Mouse (Mus musculus): ENCODE measurements around the gene Rad50. TPM values are rescaled to one million over a fixed set of nuclear protein-coding genes. Genes with fewer than 3 reads are reported as not detected.

The Rad50 gene
- polyA plus RNA-seq, 1 experiment from 2014 or later, result 27.6 TPM

GRCm38 (mm10) chr11:53615172-53615571 is 91.9 kb downstream of the Rad50 start:
- Histone ChIP-seq H3K27me3 (ENCODE audit: control insufficient read depth, insufficient read depth, low read length) (no peaks in the 10 kb centered on the region), H3K4me1 (replicated peaks; ENCODE audit: control insufficient read depth, insufficient read depth, low read length) (no peaks in the 10 kb centered on the region), H3K27ac (ENCODE audit: low read depth, low read length) (no peak overlapping the region), H3K9ac (ENCODE audit: low read length) (no peak overlapping the region), H3K36me3 (ENCODE audit: control insufficient read depth, insufficient read depth, low read length) (no peaks in the 10 kb centered on the region), H3K9me3 (ENCODE audit: control insufficient read depth, low read length) (no peaks in the 10 kb centered on the region), H3K4me2 (ENCODE audit: low read depth, low read length, severe bottlenecking) (no peak overlapping the region), H3K4me3 (ENCODE audit: low read depth, low read length) (no peak overlapping the region)
- ATAC-seq (replicated peaks; ENCODE audit: low FRiP score) (no peak), DNase-seq (ENCODE audit: low spot score) (no peak)
- 78% methylated on average over 6 of the region's 6 CpGs for WGBS

DNA sequence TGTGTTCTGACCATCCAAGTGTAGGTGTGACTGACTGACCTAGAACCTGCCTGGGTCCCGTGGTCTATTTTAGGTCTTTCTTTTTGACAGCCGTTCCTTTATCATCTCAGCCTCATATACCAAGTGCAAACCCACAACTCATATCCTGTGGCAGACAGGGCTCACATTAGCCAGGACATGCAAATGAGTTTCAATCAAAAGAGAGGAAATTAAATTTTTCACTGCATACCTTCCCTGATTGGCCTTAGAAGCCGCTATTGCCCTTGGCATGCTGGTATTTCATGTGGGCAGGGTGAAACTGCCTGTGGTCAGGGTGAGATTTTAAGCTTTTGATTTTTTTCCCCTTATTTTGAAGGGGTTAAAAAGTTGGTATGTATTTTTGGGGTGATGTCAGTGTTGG is 97.4 kb downstream of the Rad50 start:
- ATAC-seq (replicated peaks; ENCODE audit: low FRiP score), result no peak
- H3K27me3 ChIP-seq (ENCODE audit: control insufficient read depth, insufficient read depth, low read length), result no peaks in the 10 kb centered on the region
- H3K4me3 ChIP-seq (ENCODE audit: low read depth, low read length), result no peak overlapping the region

DNA sequence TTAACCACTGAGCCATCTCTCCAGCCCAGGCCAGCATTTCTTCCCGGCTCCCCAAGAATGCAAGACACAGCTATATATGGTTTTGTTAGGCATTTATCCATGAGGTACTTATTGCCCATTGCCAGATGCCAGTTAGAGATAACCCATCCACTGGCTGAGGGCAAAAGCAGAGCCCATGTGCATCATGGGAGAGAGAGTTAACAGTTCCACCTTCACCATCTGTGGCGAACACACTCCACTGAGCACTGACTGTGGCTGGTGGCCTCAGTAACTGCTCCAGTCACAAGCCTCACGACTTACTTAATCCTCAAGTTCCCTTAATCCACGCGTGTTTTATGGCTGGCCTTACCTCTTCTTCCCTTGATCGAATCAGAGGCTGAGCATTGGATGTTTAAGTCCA is 97.9 kb downstream of the Rad50 start:
- DNase-seq (ENCODE audit: low spot score) (no peak), ATAC-seq (replicated peaks; ENCODE audit: low FRiP score) (no peak)
- H3K4me2 ChIP-seq (ENCODE audit: low read depth, low read length, severe bottlenecking), result no peak overlapping the region
- no peaks in the 10 kb centered on the region for H3K36me3 ChIP-seq (ENCODE audit: control insufficient read depth, insufficient read depth, low read length)
- H3K27ac ChIP-seq (ENCODE audit: low read depth, low read length), result no peak overlapping the region
- 79% methylated on average over 6 of the region's 6 CpGs for WGBS
- no peak overlapping the region for H3K9ac ChIP-seq (ENCODE audit: low read length)
- H3K27me3 ChIP-seq (ENCODE audit: control insufficient read depth, insufficient read depth, low read length), result no peaks in the 10 kb centered on the region
- no peak overlapping the region for H3K4me3 ChIP-seq (ENCODE audit: low read depth, low read length)
- H3K9me3 ChIP-seq (ENCODE audit: control insufficient read depth, low read length), result no peaks in the 10 kb centered on the region
- no peaks in the 10 kb centered on the region; the same call in 1 of the 2 replicates for H3K4me1 ChIP-seq (replicated peaks; ENCODE audit: control insufficient read depth, insufficient read depth, low read length)

More for the DNA sequence above, 97.4 kb downstream of the Rad50 start:
- Histone ChIP-seq H3K4me1 (replicated peaks; ENCODE audit: control insufficient read depth, insufficient read depth, low read length) (no peaks in the 10 kb centered on the region; the same call in 1 of the 2 replicates), H3K36me3 (ENCODE audit: control insufficient read depth, insufficient read depth, low read length) (no peaks in the 10 kb centered on the region), H3K9me3 (ENCODE audit: control insufficient read depth, low read length) (no peaks in the 10 kb centered on the region), H3K9ac (ENCODE audit: low read length) (no peak overlapping the region), H3K4me2 (ENCODE audit: low read depth, low read length, severe bottlenecking) (no peak overlapping the region), H3K27ac (ENCODE audit: low read depth, low read length) (no peak overlapping the region)
- WGBS, result 89% methylated on average over 3 of the region's 3 CpGs
- DNase-seq (ENCODE audit: low spot score), result no peak

GRCm38 (mm10) chr11:53605609-53606008 is 101.5 kb downstream of the Rad50 start:
- H3K4me2 ChIP-seq (ENCODE audit: low read depth, low read length, severe bottlenecking), result 0 out of 2 replicates have a peak overlapping the region, but pooled peaks have one; percentile 28
- ATAC-seq (replicated peaks; ENCODE audit: low FRiP score) (no peak), DNase-seq (ENCODE audit: low spot score) (no peak)
- H3K9ac ChIP-seq (ENCODE audit: low read length), result no peak overlapping the region
- WGBS, result 14% methylated on average over 12 of the region's 12 CpGs
- H3K36me3 ChIP-seq (ENCODE audit: control insufficient read depth, insufficient read depth, low read length), result no peaks in the 10 kb centered on the region; the same call in 1 of the 2 replicates
- H3K27ac ChIP-seq (ENCODE audit: low read depth, low read length), result no peak overlapping the region
- no peak overlapping the region for H3K4me3 ChIP-seq (ENCODE audit: low read depth, low read length)
- H3K4me1 ChIP-seq (replicated peaks; ENCODE audit: control insufficient read depth, insufficient read depth, low read length), result no peaks in the 10 kb centered on the region; the same call in 1 of the 2 replicates
- H3K27me3 ChIP-seq (ENCODE audit: control insufficient read depth, insufficient read depth, low read length), result no peaks in the 10 kb centered on the region
- no peaks in the 10 kb centered on the region for H3K9me3 ChIP-seq (ENCODE audit: control insufficient read depth, low read length)

DNA sequence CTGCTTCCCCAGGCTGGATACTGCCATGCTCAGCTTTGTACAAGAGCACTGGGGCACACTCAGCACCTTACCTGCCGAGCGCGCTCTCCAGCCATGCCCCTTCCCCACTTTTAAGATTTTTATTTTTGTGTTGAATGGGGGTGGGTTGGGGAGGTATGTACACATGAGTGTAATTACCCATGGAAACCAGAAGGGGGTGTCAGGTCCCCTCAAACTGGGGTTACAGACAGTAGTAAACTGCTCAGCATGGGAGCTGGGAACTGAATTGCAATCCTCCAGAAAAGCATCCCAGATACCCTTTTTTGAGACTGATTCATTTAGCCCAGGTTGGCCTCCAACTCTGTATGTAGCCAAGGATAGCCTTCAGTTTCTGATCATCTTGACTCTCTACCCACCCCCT is 102.1 kb downstream of the Rad50 start:
- Histone ChIP-seq H3K4me3 (ENCODE audit: low read depth, low read length) (no peak overlapping the region), H3K27ac (ENCODE audit: low read depth, low read length) (no peak overlapping the region), H3K9ac (ENCODE audit: low read length) (no peak overlapping the region), H3K9me3 (ENCODE audit: control insufficient read depth, low read length) (no peaks in the 10 kb centered on the region), H3K36me3 (ENCODE audit: control insufficient read depth, insufficient read depth, low read length) (no peaks in the 10 kb centered on the region; the same call in 1 of the 2 replicates), H3K4me1 (replicated peaks; ENCODE audit: control insufficient read depth, insufficient read depth, low read length) (no peaks in the 10 kb centered on the region; the same call in 1 of the 2 replicates), H3K4me2 (ENCODE audit: low read depth, low read length, severe bottlenecking) (no peak overlapping the region), H3K27me3 (ENCODE audit: control insufficient read depth, insufficient read depth, low read length) (no peaks in the 10 kb centered on the region)
- WGBS, result 85% methylated on average over 3 of the region's 3 CpGs
- DNase-seq (ENCODE audit: low spot score), result no peak
- no peak for ATAC-seq (replicated peaks; ENCODE audit: low FRiP score)

Other genes starting within 250 kb of the Rad50 start
- gene Gm9837, start 236.8 kb downstream of the Rad50 start, polyA plus RNA-seq (2014; fragmentation: Nextera tagmentation; extraction: Ambion mirVana), result not detected in 2 replicates
- not detected in 2 replicates for gene Gm9945, start 227.2 kb downstream of the Rad50 start, polyA plus RNA-seq (2014; fragmentation: Nextera tagmentation; extraction: Ambion mirVana)
- 0.76 and 0.77 TPM in 2 replicates for gene Sowaha, start 227.0 kb downstream of the Rad50 start, polyA plus RNA-seq (2014; fragmentation: Nextera tagmentation; extraction: Ambion mirVana)
- 22.5 and 24.4 TPM in 2 replicates for gene Sept8, start 188.1 kb downstream of the Rad50 start, polyA plus RNA-seq (2014; fragmentation: Nextera tagmentation; extraction: Ambion mirVana)
- 78.6 and 85.6 TPM in 2 replicates for gene Kif3a, start 139.9 kb downstream of the Rad50 start, polyA plus RNA-seq (2014; fragmentation: Nextera tagmentation; extraction: Ambion mirVana)
- 1.9 and 2.4 TPM in 2 replicates for gene Il4, start 88.7 kb downstream of the Rad50 start, polyA plus RNA-seq (2014; fragmentation: Nextera tagmentation; extraction: Ambion mirVana)
- not detected in 2 replicates for gene Il13, start 72.6 kb downstream of the Rad50 start, polyA plus RNA-seq (2014; fragmentation: Nextera tagmentation; extraction: Ambion mirVana)
- gene Il5, start 13.5 kb upstream of the Rad50 start, polyA plus RNA-seq (2014; fragmentation: Nextera tagmentation; extraction: Ambion mirVana), result not detected in 2 replicates
- gene Irf1, start 62.7 kb upstream of the Rad50 start, polyA plus RNA-seq (2014; fragmentation: Nextera tagmentation; extraction: Ambion mirVana), result 4.0 and 4.3 TPM in 2 replicates
- not detected in 2 replicates for gene Gm17334, start 65.9 kb upstream of the Rad50 start, polyA plus RNA-seq (2014; fragmentation: Nextera tagmentation; extraction: Ambion mirVana)
- not detected in 2 replicates for gene Gm12216, start 151.9 kb upstream of the Rad50 start, polyA plus RNA-seq (2014; fragmentation: Nextera tagmentation; extraction: Ambion mirVana)
- gene Slc22a5, start 184.3 kb upstream of the Rad50 start, polyA plus RNA-seq (2014; fragmentation: Nextera tagmentation; extraction: Ambion mirVana), result 7.1 TPM in 2 replicates